Mouse (Mus musculus) forebrain, embryonic 10.5 days (tissue): ENCODE results near the gene Tbca. TPM values are rescaled to one million over a fixed set of nuclear protein-coding genes. Genes with fewer than 3 reads are reported as not detected.
A peak's percentile ranks its signal among the peaks of the same experiment; 100 is the strongest.

ENCODE experiments used
- DNase-seq: peaks from one replicate; pipeline ENCODE4 v3.0.0-alpha.2; 2017; ENCODE audit warnings: low spot score; ENCODE audit errors: extremely low spot score
- H3K27ac ChIP-seq: fragments of 300-500 bp; sonication (generic); 2 replicates; pipeline ENCODE4 v1.5.1; 2016; ENCODE audit warnings: mild to moderate bottlenecking
- H3K27me3 ChIP-seq: fragments of 300-500 bp; sonication (generic); 2 replicates; pipeline ENCODE4 v1.6.1; 2016; ENCODE audit warnings: mild to moderate bottlenecking; ENCODE audit not compliant: poor library complexity, severe bottlenecking
- H3K36me3 ChIP-seq: fragments of 300-500 bp; sonication (generic); replicated peaks from 2 replicates; pipeline ENCODE4 v1.6.1; 2016; ENCODE audit warnings: mild to moderate bottlenecking, moderate library complexity
- H3K4me1 ChIP-seq: fragments of 300-500 bp; sonication (generic); 2 replicates; pipeline ENCODE4 v1.6.1; 2016
- H3K4me3 ChIP-seq: fragments of 300-500 bp; sonication (generic); 2 replicates; pipeline ENCODE4 v1.5.1; 2016; ENCODE audit warnings: mild to moderate bottlenecking, moderate library complexity
- H3K9me3 ChIP-seq: fragments of 300-500 bp; sonication (generic); 2 replicates; pipeline ENCODE4 v1.6.1; 2016; ENCODE audit warnings: mild to moderate bottlenecking, moderate library complexity
- WGBS: fragments of 180-500 bp; shearing (Covaris S2); methylation state at CpG from one replicate; pipeline ENCODE4 v1.1.7; 2016; 5-methylcytosine and 5-hydroxymethylcytosine counted together
- polyA plus RNA-seq: library from polyadenylated mRNA; unstranded; fragments of >200 nt; fragmentation: Nextera tagmentation; extraction: Ambion mirVana; gene quantifications from 2 replicates; pipeline ENCODE4 v1.2.1, GENCODE M21; 2016

Tbca gene
- 268 and 270 TPM in 2 replicates for polyA plus RNA-seq

DNA sequence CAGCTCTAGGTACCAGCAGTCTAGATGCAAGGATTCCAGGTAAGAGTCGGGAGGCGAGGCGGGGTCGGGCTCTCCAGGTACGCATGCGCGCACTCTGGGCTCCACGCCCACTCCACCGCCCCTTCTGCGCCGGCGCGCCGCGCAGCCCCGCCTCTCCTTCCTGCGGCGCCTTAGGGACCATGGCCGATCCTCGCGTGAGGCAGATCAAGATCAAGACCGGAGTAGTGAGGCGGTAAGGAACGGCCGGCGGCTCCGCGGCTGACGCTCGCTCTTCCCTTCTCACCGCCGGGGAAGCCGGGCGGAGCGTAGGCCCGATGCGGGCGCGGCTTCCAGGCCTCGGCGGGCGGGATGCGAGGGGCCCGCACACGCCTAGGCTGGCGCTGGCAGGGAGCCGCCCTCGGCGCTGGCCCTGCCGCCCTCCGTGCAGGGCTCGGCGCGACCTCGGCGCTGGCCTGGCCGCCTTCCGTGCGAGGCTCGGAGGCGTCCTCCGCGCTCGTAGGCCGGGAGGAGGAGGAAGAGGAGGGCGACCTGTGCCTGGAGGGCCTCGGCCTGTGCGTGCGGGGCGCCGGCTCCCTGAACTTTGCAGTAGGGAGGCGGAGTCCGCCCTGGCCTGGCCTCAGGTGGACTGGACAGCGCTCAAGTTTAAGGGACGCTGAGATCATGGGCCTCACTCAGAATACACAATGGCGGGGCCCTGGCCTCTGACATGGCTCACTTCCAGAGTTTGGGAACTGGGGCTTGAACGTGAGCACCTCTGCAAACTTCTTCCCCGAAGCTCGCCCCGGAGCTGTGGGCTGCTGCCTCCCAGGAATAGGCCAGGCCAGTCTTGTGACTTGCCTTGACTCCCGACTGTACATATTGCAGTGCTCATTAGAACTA, at the start of gene Tbca:
Tbca (plus strand) TSS at position 140 of the 879 bp plus-strand sequence.
- under 1% methylated on average over 81 of the region's 81 CpGs for WGBS
- H3K9me3 ChIP-seq, result no peaks in the 10 kb centered on the region
- peak within 1 kb of the TSS; percentile 98 for H3K4me3 ChIP-seq
- peaks cover 21% of the 10 kb centered on the region for H3K27me3 ChIP-seq
- no peaks in the 10 kb centered on the region for H3K36me3 ChIP-seq
- peak; percentile 90 for DNase-seq
- H3K27ac ChIP-seq, result peak within 1 kb of the TSS; percentile 95
- H3K4me1 ChIP-seq, result peaks cover 26% of the 10 kb centered on the region

GRCm38 (mm10) chr13:94745176-94745575, 43.5 kb upstream of the Tbca start:
- Histone ChIP-seq H3K9me3 (no peaks in the 10 kb centered on the region), H3K4me1 (no peaks in the 10 kb centered on the region), H3K27ac (no peak overlapping the region), H3K36me3 (no peaks in the 10 kb centered on the region), H3K4me3 (no peak overlapping the region), H3K27me3 (no peaks in the 10 kb centered on the region)
- DNase-seq, result no peak
- WGBS, result 29% methylated on average over 1 of the region's 1 CpGs

DNA sequence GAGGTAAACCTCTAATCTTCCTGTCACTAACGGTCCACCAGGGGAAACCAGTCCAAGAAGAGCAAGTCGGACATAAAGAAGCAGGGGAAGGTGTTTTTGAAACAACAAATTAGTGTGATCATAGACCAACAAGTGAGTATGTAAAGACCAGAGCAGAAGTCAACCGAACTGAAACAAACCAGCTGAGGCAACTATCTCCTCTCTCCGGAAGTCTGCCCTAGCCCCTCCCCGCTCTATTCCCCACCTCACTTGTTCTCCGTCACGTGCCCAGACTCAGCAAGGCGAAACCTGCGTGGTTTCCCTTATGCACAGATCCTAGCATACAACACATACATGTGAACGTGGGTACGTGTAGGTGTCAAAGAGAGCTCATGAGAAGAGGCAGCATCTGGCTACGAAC, 22.9 kb upstream of the Tbca start:
- no peak for DNase-seq
- WGBS, result 89% methylated on average over 12 of the region's 12 CpGs
- no peak overlapping the region for H3K27ac ChIP-seq
- no peak overlapping the region for H3K4me3 ChIP-seq
- no peaks in the 10 kb centered on the region for H3K9me3 ChIP-seq
- no peaks in the 10 kb centered on the region for H3K27me3 ChIP-seq
- no peaks in the 10 kb centered on the region for H3K36me3 ChIP-seq
- H3K4me1 ChIP-seq, result peaks cover 3% of the 10 kb centered on the region; the same call in 1 of the 2 replicates

GRCm38 (mm10) chr13:94768460-94769154, 20.1 kb upstream of the Tbca start:
- H3K27ac ChIP-seq, result no peak overlapping the region
- H3K36me3 ChIP-seq, result no peaks in the 10 kb centered on the region
- no peak for DNase-seq
- H3K4me3 ChIP-seq, result no peak overlapping the region
- H3K27me3 ChIP-seq, result no peaks in the 10 kb centered on the region
- WGBS, result 86% methylated on average over 3 of the region's 3 CpGs
- no peaks in the 10 kb centered on the region for H3K9me3 ChIP-seq
- peaks cover 3% of the 10 kb centered on the region; the same call in 1 of the 2 replicates for H3K4me1 ChIP-seq

DNA sequence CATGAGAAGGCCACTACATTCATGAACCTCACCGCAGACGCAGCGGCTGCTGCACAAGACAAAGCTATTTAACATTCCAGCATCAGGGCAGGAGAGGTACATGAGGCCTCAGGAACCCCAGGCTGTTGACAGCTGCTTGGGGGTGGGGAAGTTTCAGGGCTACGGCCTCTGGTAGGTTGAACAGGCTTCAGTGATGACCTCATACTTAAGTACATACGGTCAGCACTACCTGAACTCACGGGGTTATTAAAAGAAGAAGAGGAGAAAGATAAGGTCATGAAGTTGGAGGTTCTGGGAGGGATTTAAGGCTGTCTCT, 19.6 kb upstream of the Tbca start:
- H3K36me3 ChIP-seq, result no peaks in the 10 kb centered on the region

GRCm38 (mm10) chr13:94786866-94787265, 1.8 kb upstream of the Tbca start:
- H3K9me3 ChIP-seq, result no peaks in the 10 kb centered on the region
- no peak for DNase-seq
- WGBS, result 84% methylated on average over 2 of the region's 2 CpGs

More for the DNA sequence above, 19.6 kb upstream of the Tbca start:
- Histone ChIP-seq H3K4me1 (peaks cover 3% of the 10 kb centered on the region; the same call in 1 of the 2 replicates), H3K27me3 (no peaks in the 10 kb centered on the region), H3K27ac (no peak overlapping the region), H3K9me3 (no peaks in the 10 kb centered on the region), H3K4me3 (no peak overlapping the region)
- 74% methylated on average over 6 of the region's 6 CpGs for WGBS
- no peak for DNase-seq

GRCm38 (mm10) chr13:94794689-94795088, 6.0 kb downstream of the Tbca start:
- 79% methylated on average over 1 of the region's 1 CpGs for WGBS
- H3K27me3 ChIP-seq, result no peaks in the 10 kb centered on the region
- H3K27ac ChIP-seq, result no peak overlapping the region
- DNase-seq, result no peak
- H3K4me3 ChIP-seq, result no peak overlapping the region
- peaks cover 17% of the 10 kb centered on the region for H3K4me1 ChIP-seq
- H3K9me3 ChIP-seq, result no peaks in the 10 kb centered on the region
- no peaks in the 10 kb centered on the region for H3K36me3 ChIP-seq

More at GRCm38 (mm10) chr13:94786866-94787265, 1.8 kb upstream of the Tbca start:
- no peak overlapping the region for H3K4me3 ChIP-seq
- peaks cover 23% of the 10 kb centered on the region for H3K4me1 ChIP-seq
- peaks cover 21% of the 10 kb centered on the region for H3K27me3 ChIP-seq
- H3K36me3 ChIP-seq, result no peaks in the 10 kb centered on the region
- H3K27ac ChIP-seq, result no peak overlapping the region

DNA sequence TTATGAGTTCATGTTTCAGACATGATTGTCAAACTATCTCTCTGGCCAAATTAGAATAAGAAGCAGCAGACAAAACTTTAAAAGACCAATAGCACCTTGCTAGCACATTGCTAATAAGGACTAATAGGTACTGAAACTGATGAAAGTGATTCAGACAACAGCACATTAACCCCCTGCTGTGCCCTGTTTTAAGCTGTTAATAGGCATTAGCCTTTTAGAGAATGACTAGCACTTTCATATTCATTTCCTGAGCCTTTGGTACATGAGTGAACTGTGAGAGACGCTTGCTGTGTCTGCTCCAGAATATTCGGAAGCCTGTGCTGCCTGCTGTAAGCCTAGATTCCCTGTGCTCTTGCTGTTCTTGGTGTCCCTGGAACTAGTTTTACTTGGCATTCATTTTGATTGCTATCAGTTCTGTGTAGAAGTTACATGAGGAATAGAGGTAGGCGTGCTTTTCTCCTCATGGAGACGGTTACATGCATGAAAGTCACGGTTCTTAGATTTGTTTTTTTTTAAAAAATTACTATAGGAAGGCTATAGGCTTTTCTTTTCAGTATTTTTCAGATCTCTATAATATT, 14.9 kb downstream of the Tbca start:
- Histone ChIP-seq H3K27me3 (peaks cover 4% of the 10 kb centered on the region; the same call in 1 of the 2 replicates), H3K9me3 (no peaks in the 10 kb centered on the region), H3K36me3 (no peaks in the 10 kb centered on the region), H3K4me3 (no peak overlapping the region), H3K27ac (no peak overlapping the region), H3K4me1 (peaks cover 29% of the 10 kb centered on the region)
- 69% methylated on average over 5 of the region's 5 CpGs for WGBS
- DNase-seq, result no peak

- 37% methylated on average over 9 of the region's 9 CpGs for WGBS
- H3K9me3 ChIP-seq, result no peaks in the 10 kb centered on the region
- peaks cover 31% of the 10 kb centered on the region for H3K4me1 ChIP-seq
- H3K27ac ChIP-seq, result no peak overlapping the region
- H3K4me3 ChIP-seq, result no peak overlapping the region
- peaks cover 2% of the 10 kb centered on the region; the same call in 1 of the 2 replicates for H3K27me3 ChIP-seq
- 0 out of 2 replicates have a peak, but pooled peaks cover 2% of the 10 kb centered on the region for H3K36me3 ChIP-seq
- no peak for DNase-seq
Observed at GRCm38 (mm10) chr13:94806315-94807179, 17.8 kb downstream of the Tbca start.

DNA sequence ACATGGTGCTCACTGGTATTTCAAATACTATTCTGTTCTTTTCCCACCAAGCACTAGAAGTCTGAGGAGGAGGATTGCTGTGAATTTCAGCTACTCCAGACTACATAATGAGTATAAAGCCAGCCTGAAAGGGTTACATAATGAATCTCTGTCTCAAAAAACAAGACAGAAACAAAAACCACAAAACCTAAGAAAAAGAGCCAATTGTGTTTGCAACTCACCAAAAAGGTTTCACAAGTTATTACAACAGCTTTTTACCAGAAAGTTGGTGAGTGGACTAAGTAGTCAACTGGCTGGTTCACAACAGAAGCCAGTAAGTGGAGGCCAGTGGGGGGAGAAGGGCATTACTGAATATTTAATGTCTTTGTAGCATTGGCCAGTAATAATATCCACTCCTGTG, 19.9 kb downstream of the Tbca start:
- Histone ChIP-seq H3K27ac (no peak overlapping the region), H3K4me3 (no peak overlapping the region), H3K9me3 (no peaks in the 10 kb centered on the region), H3K4me1 (peaks cover 28% of the 10 kb centered on the region), H3K27me3 (no peaks in the 10 kb centered on the region), H3K36me3 (0 out of 2 replicates have a peak, but pooled peaks cover 2% of the 10 kb centered on the region)
- no peak for DNase-seq

DNA sequence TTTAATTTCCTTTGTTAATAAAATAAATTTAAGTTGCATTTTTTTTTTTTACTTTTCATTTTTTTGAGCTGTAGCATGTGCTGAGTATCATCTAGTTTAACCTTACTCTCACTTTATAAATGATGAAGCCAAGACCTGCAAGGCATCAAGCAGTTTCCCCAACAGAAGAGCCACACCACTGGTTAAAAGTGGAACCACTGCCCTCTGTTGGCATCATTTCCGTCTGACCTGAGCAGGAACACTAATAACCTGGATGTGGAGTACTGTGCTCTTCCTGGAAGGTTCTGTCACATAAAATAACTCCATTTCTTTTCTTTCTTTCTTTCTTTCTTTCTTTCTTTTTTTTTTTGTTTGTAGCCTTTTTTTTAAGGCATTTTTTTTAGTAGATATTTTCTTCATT, 21.0 kb downstream of the Tbca start:
- Histone ChIP-seq H3K27me3 (no peaks in the 10 kb centered on the region), H3K27ac (no peak overlapping the region), H3K9me3 (no peaks in the 10 kb centered on the region), H3K36me3 (0 out of 2 replicates have a peak, but pooled peaks cover 2% of the 10 kb centered on the region), H3K4me3 (no peak overlapping the region), H3K4me1 (peaks cover 26% of the 10 kb centered on the region)
- WGBS, result 77% methylated on average over 1 of the region's 1 CpGs
- DNase-seq, result no peak

GRCm38 (mm10) chr13:94811451-94811850, 22.7 kb downstream of the Tbca start:
- no peak for DNase-seq
- Histone ChIP-seq H3K27ac (no peak overlapping the region), H3K4me1 (peaks cover 29% of the 10 kb centered on the region), H3K9me3 (no peaks in the 10 kb centered on the region), H3K36me3 (0 out of 2 replicates have a peak, but pooled peaks cover 2% of the 10 kb centered on the region), H3K4me3 (no peak overlapping the region), H3K27me3 (no peaks in the 10 kb centered on the region)
- WGBS, result 93% methylated on average over 1 of the region's 1 CpGs
